Mouse (Mus musculus) hindbrain, embryonic 11.5 days (tissue): ENCODE results near the gene Klhdc8b. TPM values are rescaled to one million over a fixed set of nuclear protein-coding genes. Genes with fewer than 3 reads are reported as not detected.

Experiments used
- ATAC-seq: fragments of 200-750 bp; cut with Nextera tagmentation; 2 replicates; pipeline ENCODE4 v1.8.0; 2017; ENCODE audit warnings: mild to moderate bottlenecking, moderate TSS enrichment, moderate library complexity; ENCODE audit not compliant: low FRiP score
- DNase-seq: peaks from one replicate; pipeline ENCODE4 v3.0.0-alpha.2; 2015; ENCODE audit warnings: low spot score
- H3K27ac ChIP-seq: fragments of 300-500 bp; sonication (generic); 2 replicates; pipeline ENCODE4 v1.5.1; 2014; ENCODE audit warnings: mild to moderate bottlenecking, low read depth, low read length
- H3K27me3 ChIP-seq: fragments of 300-500 bp; sonication (generic); 2 replicates; pipeline ENCODE4 v1.6.1; 2014; ENCODE audit warnings: mild to moderate bottlenecking, low read length, moderate library complexity, mixed read lengths; ENCODE audit not compliant: control insufficient read depth, insufficient read depth
- H3K36me3 ChIP-seq: fragments of 300-500 bp; sonication (generic); 2 replicates; pipeline ENCODE4 v1.6.1; 2014; ENCODE audit warnings: mild to moderate bottlenecking, low read length, moderate library complexity, mixed read lengths; ENCODE audit not compliant: control insufficient read depth, insufficient read depth
- H3K4me1 ChIP-seq: fragments of 300-500 bp; sonication (generic); replicated peaks from 2 replicates; pipeline ENCODE4 v1.6.1; 2014; ENCODE audit warnings: low read length, mixed read lengths; ENCODE audit not compliant: control insufficient read depth, insufficient read depth
- H3K4me2 ChIP-seq: fragments of 300-500 bp; sonication (generic); replicated peaks from 2 replicates; pipeline ENCODE4 v1.6.1; 2014; ENCODE audit warnings: mild to moderate bottlenecking, low read depth, low read length
- H3K4me3 ChIP-seq: fragments of 300-500 bp; sonication (generic); 2 replicates; pipeline ENCODE4 v1.5.1; 2014; ENCODE audit warnings: low read depth, low read length
- H3K9ac ChIP-seq: fragments of 300-500 bp; sonication (generic); 2 replicates; pipeline ENCODE4 v1.6.1; 2014; ENCODE audit warnings: low read depth, low read length
- H3K9me3 ChIP-seq: fragments of 300-500 bp; sonication (generic); 2 replicates; pipeline ENCODE4 v1.6.1; 2016; ENCODE audit warnings: low read length; ENCODE audit not compliant: control insufficient read depth
- WGBS: fragments of 180-500 bp; shearing (Covaris S2); extraction: QIAGEN DNeasy Blood & Tissue Kit; methylation state at CpG from one replicate; pipeline ENCODE4 v1.1.7; 2014; 5-methylcytosine and 5-hydroxymethylcytosine counted together
- polyA plus RNA-seq: library from polyadenylated mRNA; unstranded; fragments of >200 nt; fragmentation: Nextera tagmentation; extraction: Ambion mirVana; gene quantifications from 2 replicates; pipeline ENCODE4 v1.2.1, GENCODE M21; 2014

The Klhdc8b gene
- polyA plus RNA-seq, 1 experiment from 2014 or later, result 28.8 TPM

DNA sequence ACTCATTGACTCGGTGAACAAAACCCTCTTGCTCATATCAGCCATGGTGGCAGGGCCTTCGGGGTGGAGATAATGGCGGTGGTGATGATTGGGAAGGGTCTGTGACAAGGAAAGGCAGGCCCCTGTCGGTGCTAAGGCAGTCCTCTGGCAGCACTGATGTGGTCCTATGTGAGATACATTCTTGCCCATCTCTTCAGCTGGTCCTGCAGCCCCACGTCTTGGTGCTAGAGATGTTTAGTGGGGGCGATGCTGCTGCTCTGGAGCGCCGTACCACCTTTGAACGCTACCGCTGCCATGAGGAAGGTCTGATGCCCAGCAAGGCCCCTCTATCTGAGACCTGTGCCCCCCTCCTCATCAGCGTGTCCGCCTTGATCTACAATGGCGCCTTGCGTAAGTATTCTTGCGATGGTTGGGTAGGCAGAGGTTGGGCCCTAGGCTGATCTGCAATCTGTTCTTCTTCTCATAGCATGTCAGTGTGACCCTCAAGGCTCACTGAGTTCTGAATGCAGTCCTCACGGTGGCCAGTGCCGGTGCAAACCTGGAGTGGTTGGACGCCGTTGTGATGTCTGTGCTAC is 24.0 kb upstream of the Klhdc8b start:
- H3K36me3 ChIP-seq, result no peaks in the 10 kb centered on the region
- no peak for ATAC-seq
- no peak for DNase-seq
- no peak overlapping the region for H3K27ac ChIP-seq
- no peak overlapping the region for H3K4me2 ChIP-seq
- H3K27me3 ChIP-seq, result no peaks in the 10 kb centered on the region
- H3K4me3 ChIP-seq, result no peak overlapping the region
- WGBS, result 93% methylated on average over 19 of the region's 19 CpGs
- no peak overlapping the region for H3K9ac ChIP-seq
- H3K4me1 ChIP-seq, result peaks cover 2% of the 10 kb centered on the region; the same call in 1 of the 2 replicates
- no peaks in the 10 kb centered on the region for H3K9me3 ChIP-seq

GRCm38 (mm10) chr9:108484021-108484420 is 22.6 kb upstream of the Klhdc8b start:
- Histone ChIP-seq H3K9me3 (no peaks in the 10 kb centered on the region), H3K4me3 (no peak overlapping the region), H3K27ac (no peak overlapping the region), H3K4me2 (no peak overlapping the region), H3K27me3 (no peaks in the 10 kb centered on the region), H3K36me3 (no peaks in the 10 kb centered on the region), H3K4me1 (peaks cover 3% of the 10 kb centered on the region; the same call in 1 of the 2 replicates), H3K9ac (no peak overlapping the region)
- 95% methylated on average over 15 of the region's 15 CpGs for WGBS
- DNase-seq, result no peak
- no peak for ATAC-seq

DNA sequence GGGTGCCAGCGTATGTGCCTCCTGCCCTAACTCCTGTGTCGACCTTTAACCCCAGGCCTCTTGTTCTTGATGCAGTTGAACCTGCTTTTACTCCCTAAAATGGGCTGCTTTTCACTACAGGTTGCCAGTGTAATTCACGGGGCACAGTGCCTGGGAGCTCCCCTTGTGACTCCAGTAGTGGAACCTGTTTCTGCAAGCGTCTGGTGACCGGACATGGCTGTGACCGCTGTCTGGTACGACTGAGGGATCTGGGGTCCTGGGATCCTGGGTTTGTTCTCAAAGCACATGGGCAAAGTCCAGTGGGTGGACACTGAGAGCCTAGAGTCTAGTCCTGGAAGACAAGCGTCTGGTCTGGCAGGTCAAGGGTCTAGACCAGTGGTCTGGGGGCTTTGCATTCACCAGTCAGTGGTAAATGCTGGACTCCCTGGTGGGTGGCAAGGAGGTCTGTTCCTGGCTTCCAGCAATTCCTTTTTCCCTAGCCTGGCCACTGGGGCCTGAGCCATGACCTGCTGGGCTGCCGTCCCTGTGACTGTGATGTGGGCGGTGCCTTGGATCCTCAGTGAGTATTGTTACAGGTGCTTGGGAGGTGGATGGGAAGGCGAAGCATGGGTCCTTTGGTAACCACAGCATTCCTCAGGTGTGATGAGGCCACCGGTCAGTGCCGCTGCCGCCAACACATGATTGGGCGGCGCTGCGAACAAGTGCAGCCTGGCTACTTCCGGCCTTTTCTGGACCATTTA is 21.8 kb upstream of the Klhdc8b start:
- H3K27me3 ChIP-seq, result no peaks in the 10 kb centered on the region
- H3K4me3 ChIP-seq, result no peak overlapping the region
- H3K27ac ChIP-seq, result no peak overlapping the region
- no peak overlapping the region for H3K9ac ChIP-seq
- ATAC-seq (no peak), DNase-seq (no peak)
- no peaks in the 10 kb centered on the region for H3K36me3 ChIP-seq
- peaks cover 3% of the 10 kb centered on the region; the same call in 1 of the 2 replicates for H3K4me1 ChIP-seq
- H3K4me2 ChIP-seq, result no peak overlapping the region
- no peaks in the 10 kb centered on the region for H3K9me3 ChIP-seq
- 93% methylated on average over 18 of the region's 18 CpGs for WGBS

GRCm38 (mm10) chr9:108481520-108482210 is 20.3 kb upstream of the Klhdc8b start:
- ATAC-seq (no peak), DNase-seq (no peak)
- no peaks in the 10 kb centered on the region for H3K36me3 ChIP-seq
- H3K27ac ChIP-seq, result no peak overlapping the region
- H3K4me1 ChIP-seq, result peaks cover 3% of the 10 kb centered on the region; the same call in 1 of the 2 replicates
- H3K4me2 ChIP-seq, result no peak overlapping the region
- H3K9ac ChIP-seq, result no peak overlapping the region
- no peaks in the 10 kb centered on the region for H3K27me3 ChIP-seq
- no peaks in the 10 kb centered on the region for H3K9me3 ChIP-seq
- no peak overlapping the region for H3K4me3 ChIP-seq
- 90% methylated on average over 19 of the region's 19 CpGs for WGBS

- DNase-seq (no peak), ATAC-seq (no peak)
- Histone ChIP-seq H3K27me3 (no peaks in the 10 kb centered on the region), H3K9me3 (no peaks in the 10 kb centered on the region), H3K27ac (no peak overlapping the region), H3K4me1 (peaks cover 3% of the 10 kb centered on the region; the same call in 1 of the 2 replicates), H3K36me3 (no peaks in the 10 kb centered on the region), H3K4me2 (no peak overlapping the region), H3K4me3 (0 out of 2 replicates have a peak overlapping the region, but pooled peaks have one; percentile 4), H3K9ac (no peak overlapping the region)
- 92% methylated on average over 28 of the region's 28 CpGs for WGBS
Observed at GRCm38 (mm10) chr9:108480813-108481519, 19.6 kb upstream of the Klhdc8b start.

GRCm38 (mm10) chr9:108479721-108480351 is 18.5 kb upstream of the Klhdc8b start, which contains the start of gene Lamb2:
Gene Lamb2, plus strand, starts transcription at chr9:108479736.
- Histone ChIP-seq H3K4me3 (peak within 1 kb of the TSS; percentile 43), H3K4me1 (peaks cover 3% of the 10 kb centered on the region; the same call in 1 of the 2 replicates), H3K4me2 (peak within 1 kb of the TSS; percentile 58), H3K36me3 (no peaks in the 10 kb centered on the region), H3K9me3 (no peaks in the 10 kb centered on the region), H3K27me3 (no peaks in the 10 kb centered on the region), H3K27ac (0 out of 2 replicates have a peak within 1 kb of the TSS, but pooled peaks have one; percentile 14), H3K9ac (peak within 1 kb of the TSS; percentile 49)
- DNase-seq (peak; percentile 80), ATAC-seq (peak; percentile 71)
- 8% methylated on average over 10 of the region's 10 CpGs for WGBS

DNA sequence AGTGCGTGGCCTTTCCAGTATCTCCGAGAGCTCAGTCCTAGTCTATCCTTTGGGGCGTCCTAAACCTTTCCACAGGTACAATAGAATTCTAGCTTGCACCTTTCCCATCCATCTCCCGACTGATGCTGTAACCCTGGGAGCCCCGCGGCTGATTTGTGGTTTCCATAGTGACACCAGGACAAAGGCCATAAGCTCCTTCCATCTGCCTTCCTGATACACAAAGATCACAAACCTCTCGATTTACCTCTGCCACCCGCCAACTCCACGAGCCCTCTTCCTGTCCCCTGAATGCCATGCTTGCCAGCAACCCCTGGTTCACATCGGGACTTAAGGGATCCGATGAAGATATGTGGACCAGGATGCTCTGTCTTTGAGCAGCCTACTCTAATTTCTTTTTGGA is 17.9 kb upstream of the Klhdc8b start:
- DNase-seq (peak; percentile 57), ATAC-seq (peak; percentile 44)
- Histone ChIP-seq H3K4me1 (peaks cover 3% of the 10 kb centered on the region; the same call in 1 of the 2 replicates), H3K4me3 (peak overlapping the region; percentile 34), H3K4me2 (peak overlapping the region; percentile 51), H3K9me3 (no peaks in the 10 kb centered on the region), H3K27me3 (no peaks in the 10 kb centered on the region), H3K36me3 (no peaks in the 10 kb centered on the region), H3K9ac (0 out of 2 replicates have a peak overlapping the region, but pooled peaks have one; percentile 15), H3K27ac (no peak overlapping the region)
- 36% methylated on average over 11 of the region's 11 CpGs for whole genome bisulfite sequencing
